Mouse (Mus musculus) hindbrain, embryonic 13.5 days (tissue): ENCODE measurements around the gene Gpx2. TPM values are rescaled to one million over a fixed set of nuclear protein-coding genes. Genes with fewer than 3 reads are reported as not detected.

Experiments
- ATAC-seq: fragments of 200-750 bp; cut with Nextera tagmentation; 2 replicates; pipeline ENCODE4 v1.8.0; 2017; ENCODE audit warnings: moderate TSS enrichment; ENCODE audit not compliant: low FRiP score
- H3K27ac ChIP-seq: fragments of 300-500 bp; sonication (generic); 2 replicates; pipeline ENCODE4 v1.5.1; 2015; ENCODE audit warnings: inconsistent platforms, mild to moderate bottlenecking, moderate library complexity
- H3K27me3 ChIP-seq: fragments of 300-500 bp; sonication (generic); 2 replicates; pipeline ENCODE4 v1.6.1; 2015; ENCODE audit warnings: mild to moderate bottlenecking, inconsistent platforms
- H3K36me3 ChIP-seq: fragments of 300-500 bp; sonication (generic); 2 replicates; pipeline ENCODE4 v1.6.1; 2015; ENCODE audit warnings: mild to moderate bottlenecking, inconsistent platforms
- H3K4me1 ChIP-seq: fragments of 300-500 bp; sonication (generic); replicated peaks from 2 replicates; pipeline ENCODE4 v1.6.1; 2015; ENCODE audit warnings: inconsistent platforms
- H3K4me2 ChIP-seq: fragments of 300-500 bp; sonication (generic); 2 replicates; pipeline ENCODE4 v1.6.1; 2015; ENCODE audit warnings: inconsistent platforms, mild to moderate bottlenecking, moderate library complexity
- H3K4me3 ChIP-seq: fragments of 300-500 bp; sonication (generic); 2 replicates; pipeline ENCODE4 v1.5.1; 2015; ENCODE audit warnings: mild to moderate bottlenecking, inconsistent platforms
- H3K9ac ChIP-seq: fragments of 300-500 bp; sonication (generic); 2 replicates; pipeline ENCODE4 v1.6.1; 2015; ENCODE audit warnings: mild to moderate bottlenecking, inconsistent platforms
- H3K9me3 ChIP-seq: fragments of 300-500 bp; sonication (generic); 2 replicates; pipeline ENCODE4 v1.6.1; 2016; ENCODE audit warnings: inconsistent platforms
- WGBS: fragments of 180-500 bp; shearing (Covaris S2); methylation state at CpG from one replicate; pipeline ENCODE4 v1.1.7; 2015; 5-methylcytosine and 5-hydroxymethylcytosine counted together
- polyA plus RNA-seq: library from polyadenylated mRNA; unstranded; fragments of >200 nt; fragmentation: Nextera tagmentation; extraction: Ambion mirVana; gene quantifications from 2 replicates; pipeline ENCODE4 v1.2.1, GENCODE M21; 2015

The Gpx2 gene
- polyA plus RNA-seq, 1 experiment from 2014 or later, result not detected

DNA sequence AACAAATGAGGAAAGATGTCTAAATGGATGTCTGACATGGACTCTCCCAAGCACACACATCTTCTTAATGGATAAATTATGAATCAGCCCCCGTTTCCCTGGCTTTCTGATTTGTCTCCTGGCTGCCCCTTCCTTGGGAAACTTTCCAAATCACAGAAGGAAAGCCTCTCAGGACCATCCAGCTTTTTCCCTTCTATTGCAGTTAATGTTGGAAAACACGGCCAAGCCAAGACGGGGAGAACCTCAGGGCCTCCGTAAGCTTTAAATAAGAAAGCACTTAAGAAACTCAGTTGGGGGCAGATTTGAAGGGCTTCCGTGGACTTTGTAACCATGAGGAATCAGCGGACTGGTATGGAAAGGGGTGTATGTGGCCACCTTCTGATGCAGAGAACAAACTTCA, 24.5 kb upstream of the Gpx2 start:
- H3K4me1 ChIP-seq, result peaks cover 52% of the 10 kb centered on the region
- H3K4me2 ChIP-seq, result peak overlapping the region; percentile 72; the same call in 1 of the 2 replicates

GRCm38 (mm10) chr12:76818908-76819307, 23.6 kb upstream of the Gpx2 start:
- no peak for ATAC-seq
- H3K9ac ChIP-seq, result no peak overlapping the region
- H3K27ac ChIP-seq, result no peak overlapping the region
- H3K27me3 ChIP-seq, result peaks cover 24% of the 10 kb centered on the region
- no peaks in the 10 kb centered on the region for H3K9me3 ChIP-seq
- H3K4me3 ChIP-seq, result no peak overlapping the region
- no peak overlapping the region for H3K4me2 ChIP-seq
- peaks cover 52% of the 10 kb centered on the region for H3K4me1 ChIP-seq
- 84% methylated on average over 9 of the region's 9 CpGs for WGBS
- H3K36me3 ChIP-seq, result no peaks in the 10 kb centered on the region

More for the DNA sequence above, 24.5 kb upstream of the Gpx2 start:
- Histone ChIP-seq H3K4me3 (no peak overlapping the region), H3K27me3 (peaks cover 24% of the 10 kb centered on the region), H3K9me3 (no peaks in the 10 kb centered on the region), H3K36me3 (no peaks in the 10 kb centered on the region), H3K9ac (no peak overlapping the region), H3K27ac (no peak overlapping the region)
- 67% methylated on average over 6 of the region's 6 CpGs for WGBS
- ATAC-seq, result no peak

DNA sequence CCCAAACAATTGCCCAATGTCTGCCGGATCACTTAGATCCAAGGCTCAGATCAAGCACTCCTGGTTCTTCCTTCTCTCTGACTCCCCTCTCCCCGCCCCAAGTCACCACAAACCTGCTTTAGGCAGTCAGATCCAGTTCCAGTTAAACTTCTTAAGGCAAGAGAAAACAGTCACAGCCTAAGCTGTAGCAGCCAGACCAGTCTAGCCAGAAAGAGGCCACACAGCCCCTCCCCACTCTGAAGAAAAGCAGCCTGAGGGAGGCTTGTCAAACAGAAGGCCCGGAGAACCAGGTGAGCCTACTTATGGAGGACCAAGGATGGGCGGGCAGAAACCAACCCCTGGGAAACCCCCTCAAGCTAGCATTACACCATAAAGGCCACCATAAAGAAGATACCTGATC, 22.8 kb upstream of the Gpx2 start:
- ATAC-seq, result no peak
- Histone ChIP-seq H3K27me3 (peaks cover 18% of the 10 kb centered on the region), H3K4me2 (no peak overlapping the region), H3K27ac (no peak overlapping the region), H3K9ac (no peak overlapping the region; the same call in 1 of the 2 replicates), H3K36me3 (no peaks in the 10 kb centered on the region), H3K9me3 (no peaks in the 10 kb centered on the region), H3K4me1 (peaks cover 52% of the 10 kb centered on the region), H3K4me3 (no peak overlapping the region)
- WGBS, result 68% methylated on average over 4 of the region's 4 CpGs

DNA sequence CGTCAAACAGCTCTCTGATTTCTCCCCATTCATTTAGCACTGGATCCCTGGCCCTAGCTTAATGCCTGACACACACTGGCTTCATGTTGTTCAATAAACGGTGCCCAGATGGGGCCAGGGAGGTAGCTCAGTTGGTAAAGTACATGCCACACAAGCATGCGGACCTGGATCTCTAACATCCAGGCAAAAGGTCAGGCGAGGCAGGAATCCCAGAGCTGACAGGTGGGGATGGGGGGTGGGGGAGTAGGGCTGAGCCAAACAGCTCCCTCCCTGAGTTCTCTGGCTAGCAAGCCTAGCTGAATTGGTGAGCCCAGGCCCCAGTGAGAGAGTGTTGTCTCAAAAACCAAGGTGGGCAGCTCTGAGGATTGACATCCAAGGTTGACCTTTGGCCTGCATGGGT, 21.8 kb upstream of the Gpx2 start:
- H3K4me2 ChIP-seq, result no peak overlapping the region
- WGBS, result 64% methylated on average over 4 of the region's 4 CpGs
- no peak overlapping the region for H3K4me3 ChIP-seq
- no peak overlapping the region for H3K27ac ChIP-seq
- no peak for ATAC-seq
- no peak overlapping the region for H3K9ac ChIP-seq
- H3K27me3 ChIP-seq, result peaks cover 17% of the 10 kb centered on the region
- no peaks in the 10 kb centered on the region for H3K9me3 ChIP-seq
- peaks cover 49% of the 10 kb centered on the region for H3K4me1 ChIP-seq
- H3K36me3 ChIP-seq, result peaks cover 7% of the 10 kb centered on the region; the same call in 1 of the 2 replicates

- no peak overlapping the region for H3K27ac ChIP-seq
- H3K9ac ChIP-seq, result no peak overlapping the region
- H3K4me1 ChIP-seq, result peaks cover 47% of the 10 kb centered on the region
- peaks cover 7% of the 10 kb centered on the region; the same call in 1 of the 2 replicates for H3K36me3 ChIP-seq
- ATAC-seq, result no peak
- WGBS, result 61% methylated on average over 4 of the region's 4 CpGs
- peaks cover 17% of the 10 kb centered on the region for H3K27me3 ChIP-seq
- H3K4me2 ChIP-seq, result no peak overlapping the region
- no peak overlapping the region for H3K4me3 ChIP-seq
- H3K9me3 ChIP-seq, result no peaks in the 10 kb centered on the region
These were observed 21.4 kb upstream of the Gpx2 start for GRCm38 (mm10) chr12:76816720-76817119.

- Histone ChIP-seq H3K9me3 (no peaks in the 10 kb centered on the region), H3K4me3 (no peak overlapping the region), H3K4me1 (peaks cover 23% of the 10 kb centered on the region), H3K36me3 (peaks cover 18% of the 10 kb centered on the region; the same call in 1 of the 2 replicates), H3K4me2 (no peak overlapping the region), H3K9ac (no peak overlapping the region), H3K27me3 (0 out of 2 replicates have a peak, but pooled peaks cover 2% of the 10 kb centered on the region), H3K27ac (no peak overlapping the region)
- 93% methylated on average over 2 of the region's 2 CpGs for WGBS
- ATAC-seq, result no peak
These were observed 18.8 kb upstream of the Gpx2 start for GRCm38 (mm10) chr12:76814120-76814519.

DNA sequence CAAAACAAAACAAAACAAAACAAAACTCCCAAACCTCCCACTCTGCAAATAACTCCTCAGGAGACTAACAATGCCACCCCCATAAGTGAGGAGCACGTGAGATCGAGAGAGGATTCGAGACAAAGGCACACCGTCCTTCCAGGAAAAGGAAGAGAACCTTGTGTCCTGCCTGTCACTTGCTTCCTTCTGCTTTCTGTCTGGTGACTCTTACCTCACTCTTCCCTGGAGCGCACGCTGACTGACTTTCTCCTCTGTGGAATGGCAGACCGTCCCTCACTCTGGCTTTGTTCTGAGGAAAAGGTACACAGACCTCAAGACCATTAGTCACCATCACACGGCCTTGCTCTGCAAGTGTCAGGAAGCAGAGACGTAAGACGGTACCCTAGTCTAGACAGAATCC, 18.2 kb upstream of the Gpx2 start:
- H3K9me3 ChIP-seq, result no peaks in the 10 kb centered on the region
- H3K9ac ChIP-seq, result no peak overlapping the region
- H3K4me3 ChIP-seq, result no peak overlapping the region
- H3K27me3 ChIP-seq, result 0 out of 2 replicates have a peak, but pooled peaks cover 2% of the 10 kb centered on the region
- WGBS, result 75% methylated on average over 10 of the region's 10 CpGs
- peaks cover 18% of the 10 kb centered on the region; the same call in 1 of the 2 replicates for H3K36me3 ChIP-seq
- H3K4me2 ChIP-seq, result no peak overlapping the region
- H3K4me1 ChIP-seq, result peaks cover 17% of the 10 kb centered on the region
- ATAC-seq, result no peak
- H3K27ac ChIP-seq, result no peak overlapping the region

DNA sequence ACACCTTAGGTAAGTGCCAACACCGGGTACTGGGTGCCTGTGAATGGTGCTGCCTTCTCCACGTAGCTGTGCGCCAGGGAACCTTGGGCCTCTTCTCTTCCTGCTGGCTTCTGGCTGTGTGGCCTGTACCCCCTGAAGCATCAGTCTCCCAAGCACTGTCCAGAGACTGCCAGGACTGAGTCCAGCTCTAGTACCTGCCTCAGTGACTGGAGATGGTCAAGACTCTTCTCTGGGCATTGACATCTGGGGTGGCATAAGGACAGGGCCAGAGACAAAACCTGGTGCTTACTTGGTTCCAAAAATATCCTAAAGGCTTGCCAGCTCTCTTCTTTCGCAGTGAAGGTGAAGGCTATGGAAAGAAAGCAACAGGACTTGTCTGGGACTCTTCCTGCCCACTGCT, 15.7 kb upstream of the Gpx2 start:
- no peak for ATAC-seq
- Histone ChIP-seq H3K4me2 (no peak overlapping the region), H3K4me1 (no peaks in the 10 kb centered on the region), H3K27ac (no peak overlapping the region), H3K36me3 (peaks cover 18% of the 10 kb centered on the region; the same call in 1 of the 2 replicates), H3K9me3 (no peaks in the 10 kb centered on the region), H3K9ac (no peak overlapping the region), H3K27me3 (no peaks in the 10 kb centered on the region), H3K4me3 (no peak overlapping the region)
- 95% methylated on average over 4 of the region's 4 CpGs for WGBS

DNA sequence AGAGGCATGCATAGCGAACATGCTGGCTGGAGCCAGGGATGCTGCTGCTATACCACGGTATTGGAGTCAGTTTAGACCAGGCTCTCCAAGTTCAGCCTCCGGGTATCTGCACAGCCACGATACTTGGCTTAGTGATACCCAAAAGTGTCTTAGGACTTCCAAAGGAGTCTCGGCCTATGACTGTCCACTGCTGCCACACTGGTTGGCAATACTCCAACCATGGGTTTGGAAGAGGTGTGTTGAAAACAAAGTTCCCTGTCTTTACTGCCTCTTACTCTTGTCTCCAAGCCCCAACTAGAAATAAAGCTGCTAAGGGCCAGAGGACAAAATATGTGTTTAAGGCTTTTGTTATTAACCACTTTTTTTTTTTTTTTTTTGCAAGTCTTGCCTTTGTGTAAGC, 15.1 kb upstream of the Gpx2 start:
- H3K4me1 ChIP-seq, result no peaks in the 10 kb centered on the region
- H3K9ac ChIP-seq, result no peak overlapping the region
- H3K27me3 ChIP-seq, result no peaks in the 10 kb centered on the region
- peaks cover 18% of the 10 kb centered on the region; the same call in 1 of the 2 replicates for H3K36me3 ChIP-seq
- H3K27ac ChIP-seq, result no peak overlapping the region
- no peak overlapping the region for H3K4me3 ChIP-seq
- 93% methylated on average over 5 of the region's 5 CpGs for WGBS
- no peak for ATAC-seq
- H3K9me3 ChIP-seq, result no peaks in the 10 kb centered on the region
- H3K4me2 ChIP-seq, result no peak overlapping the region

GRCm38 (mm10) chr12:76807796-76808195, 12.4 kb upstream of the Gpx2 start:
- Histone ChIP-seq H3K36me3 (peaks cover 23% of the 10 kb centered on the region), H3K9me3 (no peaks in the 10 kb centered on the region), H3K4me2 (no peak overlapping the region), H3K9ac (no peak overlapping the region), H3K4me1 (no peaks in the 10 kb centered on the region), H3K27ac (no peak overlapping the region), H3K4me3 (no peak overlapping the region), H3K27me3 (no peaks in the 10 kb centered on the region)
- ATAC-seq, result no peak
- WGBS, result 87% methylated on average over 10 of the region's 10 CpGs

GRCm38 (mm10) chr12:76805056-76805811, 9.9 kb upstream of the Gpx2 start:
- H3K4me1 ChIP-seq, result no peaks in the 10 kb centered on the region
- H3K27ac ChIP-seq, result no peak overlapping the region
- no peaks in the 10 kb centered on the region for H3K27me3 ChIP-seq
- 89% methylated on average over 10 of the region's 10 CpGs for WGBS
- H3K4me3 ChIP-seq, result no peak overlapping the region
- no peak overlapping the region for H3K9ac ChIP-seq
- H3K9me3 ChIP-seq, result no peaks in the 10 kb centered on the region
- ATAC-seq, result no peak
- no peak overlapping the region for H3K4me2 ChIP-seq
- H3K36me3 ChIP-seq, result peaks cover 15% of the 10 kb centered on the region

DNA sequence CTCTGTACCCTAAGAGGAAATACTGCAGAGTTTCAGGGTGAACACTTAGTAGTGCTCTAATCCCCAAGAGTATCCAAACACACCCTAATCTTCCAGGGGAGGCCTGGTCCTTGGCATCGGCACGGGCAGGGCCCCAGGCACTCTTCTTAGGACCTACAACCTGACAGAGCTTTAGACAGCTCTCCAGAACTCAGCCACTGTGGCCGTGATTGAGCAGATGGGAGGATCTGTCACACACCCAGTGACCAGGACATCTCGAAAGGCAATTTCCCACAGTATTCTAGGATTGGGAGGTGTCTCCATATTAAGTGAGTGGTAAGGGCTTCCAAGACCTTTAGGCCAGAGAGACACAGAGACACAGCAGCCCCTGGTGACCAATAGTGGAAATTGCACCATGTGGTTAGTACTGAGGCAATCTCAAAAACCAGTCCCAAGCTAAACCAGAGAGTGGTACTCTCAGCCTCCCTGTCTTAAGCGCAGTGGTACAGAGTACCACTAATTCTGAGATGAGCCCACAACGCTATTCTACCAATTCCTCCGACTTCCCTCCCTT, 8.4 kb upstream of the Gpx2 start:
- no peak overlapping the region for H3K4me3 ChIP-seq
- H3K27ac ChIP-seq, result no peak overlapping the region
- H3K4me2 ChIP-seq, result no peak overlapping the region
- H3K4me1 ChIP-seq, result no peaks in the 10 kb centered on the region
- H3K9ac ChIP-seq, result no peak overlapping the region
- no peaks in the 10 kb centered on the region for H3K27me3 ChIP-seq
- 0 out of 2 replicates have a peak, but pooled peaks have one; percentile 36 for ATAC-seq
- H3K36me3 ChIP-seq, result peaks cover 21% of the 10 kb centered on the region
- H3K9me3 ChIP-seq, result no peaks in the 10 kb centered on the region
- 64% methylated on average over 7 of the region's 7 CpGs for WGBS

GRCm38 (mm10) chr12:76803028-76803427, 7.7 kb upstream of the Gpx2 start:
- H3K27me3 ChIP-seq, result no peaks in the 10 kb centered on the region
- H3K27ac ChIP-seq, result no peak overlapping the region
- no peak overlapping the region for H3K4me3 ChIP-seq
- H3K36me3 ChIP-seq, result peaks cover 21% of the 10 kb centered on the region
- no peak overlapping the region for H3K4me2 ChIP-seq
- no peak for ATAC-seq
- H3K4me1 ChIP-seq, result no peaks in the 10 kb centered on the region
- WGBS, result 91% methylated on average over 10 of the region's 10 CpGs
- no peak overlapping the region for H3K9ac ChIP-seq
- H3K9me3 ChIP-seq, result no peaks in the 10 kb centered on the region
